Mouse (Mus musculus) urinary bladder, adult 2 months (tissue): Measurements from ENCODE around the gene Rinl. TPM values are rescaled to one million over a fixed set of nuclear protein-coding genes. Genes with fewer than 3 reads are reported as not detected.
A peak's percentile ranks its signal among the peaks of the same experiment; 100 is the strongest.

Source experiments
- DNase-seq: peaks from one replicate; pipeline ENCODE4 v3.0.0; 2022; ENCODE audit warnings: low spot score
- polyA plus RNA-seq: library from polyadenylated mRNA; depleted of rRNA; stranded (reverse); fragments of >200 nt; gene quantifications from 2 replicates; pipeline ENCODE4 v1.2.3, GENCODE M21; 2012

The Rinl gene
- polyA plus RNA-seq, 1 experiment, result 2.6 TPM

GRCm38 (mm10) chr7:28808957-28809393, 20.2 kb downstream of the Rinl start:
- DNase-seq, result peak; percentile 95

- DNase-seq, result peak; percentile 69
Observed at GRCm38 (mm10) chr7:28809401-28810089, 20.8 kb downstream of the Rinl start.

- DNase-seq, result peak; percentile 98
Observed at GRCm38 (mm10) chr7:28810107-28811066, 21.6 kb downstream of the Rinl start.

- peak; percentile 85 for DNase-seq
Observed at GRCm38 (mm10) chr7:28811228-28811627, 22.5 kb downstream of the Rinl start.

- DNase-seq, result no peak
Observed at GRCm38 (mm10) chr7:28811640-28812275, 23.0 kb downstream of the Rinl start.

GRCm38 (mm10) chr7:28812436-28812835, 23.7 kb downstream of the Rinl start:
- no peak for DNase-seq

- no peak for DNase-seq
Observed at GRCm38 (mm10) chr7:28812949-28813348, 24.2 kb downstream of the Rinl start.

GRCm38 (mm10) chr7:28814306-28815034, 25.7 kb downstream of the Rinl start:
- DNase-seq, result no peak

- DNase-seq, result no peak
Observed at GRCm38 (mm10) chr7:28815230-28815629, 26.5 kb downstream of the Rinl start.

- no peak for DNase-seq
Observed at GRCm38 (mm10) chr7:28816201-28816600, 27.4 kb downstream of the Rinl start.

GRCm38 (mm10) chr7:28816920-28817319, 28.2 kb downstream of the Rinl start:
- DNase-seq, result no peak

- no peak for DNase-seq
Observed at GRCm38 (mm10) chr7:28817524-28817923, 28.8 kb downstream of the Rinl start.

- DNase-seq, result no peak
Observed at GRCm38 (mm10) chr7:28817957-28818356, 29.2 kb downstream of the Rinl start.

GRCm38 (mm10) chr7:28818436-28818835, 29.7 kb downstream of the Rinl start:
- no peak for DNase-seq

- DNase-seq, result no peak
Observed at GRCm38 (mm10) chr7:28818861-28819452, 30.2 kb downstream of the Rinl start.

- DNase-seq, result no peak
Observed at GRCm38 (mm10) chr7:28819571-28819970, 30.8 kb downstream of the Rinl start.

- no peak for DNase-seq
Observed at GRCm38 (mm10) chr7:28820358-28821260, 31.8 kb downstream of the Rinl start.

GRCm38 (mm10) chr7:28821261-28821831, 32.6 kb downstream of the Rinl start:
- no peak for DNase-seq

- no peak for DNase-seq
Observed at GRCm38 (mm10) chr7:28822556-28822955, 33.8 kb downstream of the Rinl start.
